In genomic region chr5:48889395-48890194, GRCm38 (mm10) we compare ENCODE assay signal across 8 mouse cellular contexts.
A peak's percentile ranks its signal among the peaks of the same experiment; 100 is the strongest.
DNase-seq lines count a peak whose midpoint lies in the region; ATAC-seq and TF ChIP-seq lines count a peak whose summit lies in the region.
"Had no signal": no experiment of that assay in that cellular context is flagged by ENCODE, and none has a peak within 500 bp of the region (broad histone marks: within the 10 kb centered on the region; RNA-seq: fewer than 3 reads in every experiment).

No protein-coding gene starts in this region.

- peak; percentile 81 for ATAC-seq in hindbrain, postnatal 0 days
- peak; percentile 94 for ATAC-seq in lung, embryonic 16.5 days (ENCODE audit: low read depth)
- ATAC-seq in activated CD4-positive, CD25-positive, alpha-beta regulatory T cell, adult 4 months: no peak

- H3K9ac ChIP-seq in hindbrain, postnatal 0 days (replicated peaks; ENCODE audit: low read length): peak overlapping the region; percentile 46
- no peak overlapping the region for H3K9ac ChIP-seq in lung, embryonic 16.5 days (ENCODE audit: low read length)
- H3K9ac ChIP-seq: liver, embryonic 13.5 days had no signal

- H3K27ac ChIP-seq in hindbrain, postnatal 0 days: no peak overlapping the region
- H3K27ac ChIP-seq in lung, embryonic 16.5 days (ENCODE audit: low read length): peak overlapping the region; percentile 14
- H3K27ac ChIP-seq: liver, embryonic 13.5 days had no signal

- H3K4me1 ChIP-seq in hindbrain, postnatal 0 days (ENCODE audit: insufficient read depth, low read length): no peaks in the 10 kb centered on the region
- 0 out of 2 replicates have a peak, but pooled peaks cover 3% of the 10 kb centered on the region for H3K4me1 ChIP-seq in lung, embryonic 16.5 days (replicated peaks; ENCODE audit: control insufficient read depth, insufficient read depth, low read length)
- H3K4me1 ChIP-seq: liver, embryonic 13.5 days had no signal

- no peaks in the 10 kb centered on the region for H3K9me3 ChIP-seq in hindbrain, postnatal 0 days (ENCODE audit: low read length)
- H3K9me3 ChIP-seq in lung, embryonic 16.5 days (ENCODE audit: control insufficient read depth, low read length): no peaks in the 10 kb centered on the region
- H3K9me3 ChIP-seq: liver, embryonic 13.5 days had no signal

- DNase-seq in urinary bladder, postnatal 14 days (ENCODE audit: low spot score): peak; percentile 5
- DNase-seq in urinary bladder, postnatal 4 days (ENCODE audit: low spot score in 2 of 2): no peak
- peak; percentile 72 for DNase-seq in embryo, embryonic 11 days
- DNase-seq in hindbrain, postnatal 0 days (ENCODE audit: low spot score): peak; percentile 59
- peak; percentile 22 to 28 for DNase-seq in right cerebral cortex, postnatal 10 days (ENCODE audit: low spot score in 2 of 2)
- DNase-seq: liver, embryonic 13.5 days had no signal

- H3K36me3 ChIP-seq in hindbrain, postnatal 0 days (ENCODE audit: insufficient read depth, low read length): no peaks in the 10 kb centered on the region
- H3K36me3 ChIP-seq in lung, embryonic 16.5 days (ENCODE audit: control insufficient read depth, insufficient read depth, low read length): no peaks in the 10 kb centered on the region
- H3K36me3 ChIP-seq: liver, embryonic 13.5 days had no signal

- peak overlapping the region; percentile 43 for H3K4me3 ChIP-seq in hindbrain, postnatal 0 days (ENCODE audit: low read length)
- peak overlapping the region; percentile 41 for H3K4me3 ChIP-seq in lung, embryonic 16.5 days (ENCODE audit: low read length)
- H3K4me3 ChIP-seq: liver, embryonic 13.5 days had no signal

- no peaks in the 10 kb centered on the region for H3K27me3 ChIP-seq in hindbrain, postnatal 0 days (ENCODE audit: insufficient read depth, low read length)
- H3K27me3 ChIP-seq in lung, embryonic 16.5 days (ENCODE audit: control insufficient read depth, insufficient read depth, low read depth, low read length): no peaks in the 10 kb centered on the region
- H3K27me3 ChIP-seq: liver, embryonic 13.5 days had no signal

- WGBS in hindbrain, postnatal 0 days: 5% methylated on average over 18 of the region's 18 CpGs
- whole genome bisulfite sequencing in lung, embryonic 16.5 days: 6% methylated on average over 18 of the region's 18 CpGs

- H3K4me2 ChIP-seq in hindbrain, postnatal 0 days (ENCODE audit: low read depth, low read length): peak overlapping the region; percentile 72
- peak overlapping the region; percentile 56 for H3K4me2 ChIP-seq in lung, embryonic 16.5 days (ENCODE audit: low read depth, low read length)
- H3K4me2 ChIP-seq: liver, embryonic 13.5 days had no signal

- no peak for TF ChIP-seq CTCF in hindbrain, postnatal 0 days (IDR thresholded peaks at IDR 0.05; ENCODE audit: low read depth)

Comparison
In these comparisons a context has a peak if more than half of its experiments do, and no peak if none do; other contexts are left out.
1. DNase-seq: peak in urinary bladder, postnatal 14 days (single experiment), embryo, embryonic 11 days (single experiment), hindbrain, postnatal 0 days (single experiment) and right cerebral cortex, postnatal 10 days (2 of 2); none in urinary bladder, postnatal 4 days (0 of 2).